Mouse (Mus musculus) heart, embryonic 16.5 days (tissue): ENCODE results near the gene Wdpcp. TPM values are rescaled to one million over a fixed set of nuclear protein-coding genes. Genes with fewer than 3 reads are reported as not detected.
A peak's percentile ranks its signal among the peaks of the same experiment; 100 is the strongest.

Experiments
- ATAC-seq: fragments of 200-750 bp; cut with Nextera tagmentation; replicated peaks from 2 replicates; pipeline ENCODE4 v1.8.0; 2017; ENCODE audit warnings: moderate number of reproducible peaks; ENCODE audit not compliant: insufficient read depth, low FRiP score; ENCODE audit errors: extremely low read depth
- H3K27ac ChIP-seq: fragments of 300-500 bp; sonication (generic); 2 replicates; pipeline ENCODE4 v1.5.1; 2014; ENCODE audit warnings: mild to moderate bottlenecking, low read length, control low read depth, moderate library complexity
- H3K27me3 ChIP-seq: fragments of 300-500 bp; sonication (generic); 2 replicates; pipeline ENCODE4 v1.6.1; 2014; ENCODE audit warnings: low read length, mixed read lengths; ENCODE audit not compliant: control insufficient read depth, insufficient read depth
- H3K36me3 ChIP-seq: fragments of 300-500 bp; sonication (generic); 2 replicates; pipeline ENCODE4 v1.6.1; 2014; ENCODE audit not compliant: control insufficient read depth, insufficient read depth
- H3K4me1 ChIP-seq: fragments of 300-500 bp; sonication (generic); 2 replicates; pipeline ENCODE4 v1.6.1; 2014; ENCODE audit warnings: low read length, mixed read lengths; ENCODE audit not compliant: control insufficient read depth, insufficient read depth
- H3K4me2 ChIP-seq: fragments of 300-500 bp; sonication (generic); 2 replicates; pipeline ENCODE4 v1.6.1; 2014; ENCODE audit warnings: low read depth, mild to moderate bottlenecking, control low read depth, low read length
- H3K4me3 ChIP-seq: fragments of 300-500 bp; sonication (generic); 2 replicates; pipeline ENCODE4 v1.5.1; 2014; ENCODE audit warnings: mild to moderate bottlenecking, control low read depth, low read length
- H3K9ac ChIP-seq: fragments of 300-500 bp; sonication (generic); 2 replicates; pipeline ENCODE4 v1.6.1; 2014; ENCODE audit warnings: low read length, control low read depth
- H3K9me3 ChIP-seq: fragments of 300-500 bp; sonication (generic); replicated peaks from 2 replicates; pipeline ENCODE4 v1.6.1; 2016; ENCODE audit warnings: low read length; ENCODE audit not compliant: control insufficient read depth
- WGBS: fragments of 180-500 bp; shearing (Covaris S2); extraction: QIAGEN DNeasy Blood & Tissue Kit; methylation state at CpG from one replicate; pipeline ENCODE4 v1.1.7; 2014; 5-methylcytosine and 5-hydroxymethylcytosine counted together
- polyA plus RNA-seq: library from polyadenylated mRNA; unstranded; fragments of >200 nt; fragmentation: Nextera tagmentation; extraction: Ambion mirVana; gene quantifications from 2 replicates; pipeline ENCODE4 v1.2.1, GENCODE M21; 2015

The Wdpcp gene
- polyA plus RNA-seq, 1 experiment from 2014 or later = 7.4 TPM

GRCm38 (mm10) chr11:21564681-21565405 lies 7.2 kb upstream of the Wdpcp start:
- Histone ChIP-seq H3K9ac (no peak overlapping the region), H3K4me2 (peak overlapping the region; percentile 4; the same call in 1 of the 2 replicates)
- 66% methylated on average over 9 of the region's 9 CpGs for WGBS

DNA sequence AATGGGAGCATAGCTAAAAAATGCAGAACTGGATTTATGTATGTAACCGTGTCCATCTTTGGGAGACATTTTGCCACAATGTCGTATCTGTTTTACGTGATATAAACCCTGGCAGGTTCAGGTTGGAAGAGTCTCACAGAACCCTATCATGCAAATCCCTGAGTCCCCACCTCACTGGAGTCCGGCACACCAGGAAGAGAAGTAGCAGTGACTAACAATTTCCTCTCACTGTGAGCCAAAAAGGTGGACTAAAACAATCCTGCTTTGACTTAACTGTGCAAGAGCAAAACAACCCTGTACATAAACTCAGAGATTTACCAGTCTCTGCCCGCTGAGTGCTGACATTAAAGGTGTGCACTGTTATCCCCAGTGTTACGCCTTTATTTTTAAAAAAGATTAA lies 5.1 kb upstream of the Wdpcp start:
- Histone ChIP-seq H3K27ac (no peak overlapping the region), H3K36me3 (peaks cover 21% of the 10 kb centered on the region), H3K27me3 (no peaks in the 10 kb centered on the region), H3K9ac (0 out of 2 replicates have a peak overlapping the region, but pooled peaks have one; percentile 40), H3K4me1 (peaks cover 43% of the 10 kb centered on the region), H3K9me3 (no peaks in the 10 kb centered on the region), H3K4me2 (peak overlapping the region; percentile 46; the same call in 1 of the 2 replicates), H3K4me3 (peak overlapping the region; percentile 20)
- ATAC-seq = no peak
- 78% methylated on average over 6 of the region's 6 CpGs for WGBS

More at GRCm38 (mm10) chr11:21564681-21565405, 7.2 kb upstream of the Wdpcp start:
- Histone ChIP-seq H3K36me3 (peaks cover 24% of the 10 kb centered on the region), H3K4me3 (no peak overlapping the region), H3K27me3 (no peaks in the 10 kb centered on the region), H3K4me1 (peaks cover 44% of the 10 kb centered on the region), H3K9me3 (no peaks in the 10 kb centered on the region), H3K27ac (peak overlapping the region; percentile 56; the same call in 1 of the 2 replicates)
- no peak for ATAC-seq

DNA sequence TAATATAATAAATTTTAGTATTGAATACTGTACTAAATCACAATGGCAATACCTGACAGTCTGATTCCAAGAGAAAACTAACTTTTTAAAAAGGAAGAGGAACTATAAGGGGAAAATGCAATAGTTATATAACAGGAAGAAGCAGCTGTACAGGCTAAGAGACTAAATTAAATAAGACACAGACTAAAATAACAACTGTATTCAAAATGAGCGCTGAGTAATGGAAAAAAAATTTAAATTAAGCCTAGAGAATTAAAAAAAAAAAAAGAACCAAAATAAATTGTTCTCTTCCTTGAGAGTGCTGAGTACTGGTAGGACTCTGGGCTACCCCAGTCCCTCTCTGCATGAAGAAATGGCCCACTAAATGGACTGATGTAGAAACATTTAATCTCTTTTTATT lies 4.3 kb upstream of the Wdpcp start:
- Histone ChIP-seq H3K9ac (no peak overlapping the region), H3K4me3 (no peak overlapping the region), H3K4me1 (peaks cover 44% of the 10 kb centered on the region), H3K36me3 (peaks cover 18% of the 10 kb centered on the region), H3K4me2 (peak overlapping the region; percentile 46), H3K27me3 (no peaks in the 10 kb centered on the region), H3K27ac (no peak overlapping the region), H3K9me3 (no peaks in the 10 kb centered on the region)
- 70% methylated on average over 1 of the region's 1 CpGs for WGBS
- no peak for ATAC-seq

DNA sequence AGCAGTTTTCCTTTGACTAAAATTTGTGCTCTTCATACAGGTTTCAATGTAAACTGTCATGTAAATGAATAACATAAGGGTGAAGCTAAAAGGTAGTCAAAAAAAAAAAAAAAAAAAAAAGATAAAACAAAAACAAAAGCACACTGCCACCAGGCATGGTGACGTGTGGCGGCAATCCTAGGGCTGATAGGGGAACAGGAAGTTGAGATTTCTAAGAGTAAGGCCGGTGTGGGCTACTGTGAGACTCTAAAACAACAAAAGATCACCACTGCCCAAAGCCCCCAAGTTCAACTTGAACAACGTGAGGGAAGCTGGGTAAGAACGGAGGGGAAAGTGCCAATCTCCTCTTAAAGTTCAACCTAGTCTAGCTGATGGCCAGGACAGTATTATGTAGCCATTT lies 3.0 kb upstream of the Wdpcp start:
- no peaks in the 10 kb centered on the region for H3K27me3 ChIP-seq
- peak overlapping the region; percentile 77 for H3K4me2 ChIP-seq
- WGBS = 21% methylated on average over 5 of the region's 5 CpGs
- peak overlapping the region; percentile 98 for H3K27ac ChIP-seq
- H3K4me1 ChIP-seq = peaks cover 43% of the 10 kb centered on the region
- peaks cover 15% of the 10 kb centered on the region for H3K36me3 ChIP-seq
- ATAC-seq = no peak
- no peaks in the 10 kb centered on the region for H3K9me3 ChIP-seq
- peak overlapping the region; percentile 96 for H3K9ac ChIP-seq
- peak overlapping the region; percentile 51 for H3K4me3 ChIP-seq

DNA sequence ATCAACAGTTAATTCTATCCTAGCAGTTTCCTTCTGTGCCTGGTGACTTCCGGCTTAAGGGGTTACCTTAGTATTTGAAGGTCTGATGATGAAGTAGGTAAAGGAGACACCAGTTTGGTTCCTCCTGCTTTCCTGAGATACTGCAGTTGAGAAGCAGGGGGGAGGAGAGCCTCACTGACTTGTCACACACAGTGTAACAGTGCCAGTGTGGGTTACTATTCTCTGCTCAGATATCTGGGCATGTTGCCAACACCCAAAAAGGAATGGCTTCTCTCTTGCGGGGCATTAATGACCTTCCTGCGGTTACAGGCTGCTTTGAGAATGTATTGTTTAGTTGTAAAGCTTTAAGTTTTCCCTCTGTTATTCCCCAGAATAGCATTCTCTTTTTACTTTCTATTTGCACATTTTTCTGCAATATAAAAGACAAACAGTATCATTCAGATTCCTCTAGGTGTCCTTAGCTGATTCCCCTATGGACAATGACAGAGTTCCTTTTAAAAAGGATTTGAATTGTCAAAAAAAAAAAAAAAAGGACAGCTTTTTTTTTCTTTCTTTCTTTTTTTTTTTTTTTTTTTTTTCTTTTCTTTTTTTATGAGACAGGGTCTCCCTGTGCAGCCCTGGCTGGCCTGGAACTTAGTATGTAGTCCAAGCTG lies 2.5 kb upstream of the Wdpcp start:
- Histone ChIP-seq H3K4me3 (peak overlapping the region; percentile 51), H3K27ac (peak overlapping the region; percentile 98), H3K27me3 (no peaks in the 10 kb centered on the region), H3K4me2 (peak overlapping the region; percentile 77), H3K36me3 (peaks cover 15% of the 10 kb centered on the region), H3K9ac (peak overlapping the region; percentile 96), H3K9me3 (no peaks in the 10 kb centered on the region), H3K4me1 (peaks cover 42% of the 10 kb centered on the region)
- ATAC-seq = peak; percentile 39
- WGBS = 17% methylated on average over 3 of the region's 3 CpGs

GRCm38 (mm10) chr11:21570109-21570474 lies 1.9 kb upstream of the Wdpcp start:
- Histone ChIP-seq H3K27me3 (no peaks in the 10 kb centered on the region), H3K4me2 (peak overlapping the region; percentile 69), H3K9ac (peak overlapping the region; percentile 96), H3K27ac (peak overlapping the region; percentile 98), H3K36me3 (peaks cover 15% of the 10 kb centered on the region), H3K4me1 (peaks cover 37% of the 10 kb centered on the region), H3K9me3 (no peaks in the 10 kb centered on the region), H3K4me3 (peak overlapping the region; percentile 51)
- no peak for ATAC-seq
- WGBS = 51% methylated on average over 2 of the region's 2 CpGs

GRCm38 (mm10) chr11:21570973-21571372 lies 1.1 kb upstream of the Wdpcp start:
- no peak for ATAC-seq
- Histone ChIP-seq H3K27ac (peak overlapping the region; percentile 97), H3K36me3 (peaks cover 12% of the 10 kb centered on the region), H3K4me1 (peaks cover 32% of the 10 kb centered on the region), H3K27me3 (no peaks in the 10 kb centered on the region), H3K4me2 (peak overlapping the region; percentile 73), H3K4me3 (peak overlapping the region; percentile 88), H3K9me3 (no peaks in the 10 kb centered on the region), H3K9ac (peak overlapping the region; percentile 96)
- 7% methylated on average over 10 of the region's 10 CpGs for WGBS

DNA sequence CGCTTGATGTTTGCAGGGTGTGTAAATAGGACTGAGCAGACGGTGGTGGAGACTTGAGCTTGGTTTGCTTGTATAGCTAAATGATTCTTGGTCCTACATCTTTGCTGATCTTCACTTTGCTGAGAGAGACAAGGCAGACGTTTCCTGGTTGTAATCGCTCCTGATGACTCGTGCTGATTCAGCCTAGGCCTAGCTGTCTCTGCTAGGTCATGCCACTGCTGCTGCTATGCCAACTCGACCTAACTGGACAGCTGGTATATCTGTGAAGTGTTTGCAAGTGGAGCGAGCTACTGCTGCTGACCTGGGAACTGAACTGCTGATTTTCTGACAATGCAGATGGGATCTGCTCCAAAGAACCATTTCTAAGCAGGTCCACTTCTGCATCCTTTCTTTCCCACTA lies 9.4 kb downstream of the Wdpcp start:
- WGBS = 57% methylated on average over 7 of the region's 7 CpGs
- Histone ChIP-seq H3K4me2 (no peak overlapping the region), H3K9me3 (no peaks in the 10 kb centered on the region), H3K4me1 (no peaks in the 10 kb centered on the region), H3K36me3 (no peaks in the 10 kb centered on the region), H3K27ac (no peak overlapping the region), H3K4me3 (no peak overlapping the region), H3K27me3 (no peaks in the 10 kb centered on the region), H3K9ac (no peak overlapping the region)
- ATAC-seq = no peak

DNA sequence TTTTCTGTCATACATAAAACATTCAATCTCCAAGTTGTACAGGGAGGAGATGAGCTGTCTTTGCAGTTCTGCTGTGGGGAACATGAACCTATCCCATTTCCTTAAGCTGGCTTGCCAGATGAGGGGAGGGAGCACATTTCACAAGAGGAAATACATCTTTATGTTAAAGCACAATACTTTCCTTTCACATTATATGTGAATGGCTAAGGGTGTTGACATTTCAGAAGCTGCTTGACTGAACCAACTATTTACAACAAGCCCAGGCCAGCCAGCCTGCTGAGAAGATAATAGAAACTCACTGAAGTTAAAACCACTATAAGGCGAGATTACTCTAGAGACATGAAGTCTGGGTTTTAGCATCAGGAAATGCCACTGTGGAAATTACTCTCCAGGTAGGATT lies 11.3 kb downstream of the Wdpcp start:
- WGBS = 53% methylated on average over 1 of the region's 1 CpGs
- no peak for ATAC-seq
- H3K27ac ChIP-seq = no peak overlapping the region

More for the DNA sequence above, 11.3 kb downstream of the Wdpcp start:
- Histone ChIP-seq H3K4me1 (no peaks in the 10 kb centered on the region), H3K4me2 (no peak overlapping the region), H3K9me3 (no peaks in the 10 kb centered on the region), H3K27me3 (no peaks in the 10 kb centered on the region), H3K36me3 (no peaks in the 10 kb centered on the region), H3K4me3 (no peak overlapping the region), H3K9ac (no peak overlapping the region)
